Mouse (Mus musculus): ENCODE results near the gene Tfec.

Tfec gene

DNA sequence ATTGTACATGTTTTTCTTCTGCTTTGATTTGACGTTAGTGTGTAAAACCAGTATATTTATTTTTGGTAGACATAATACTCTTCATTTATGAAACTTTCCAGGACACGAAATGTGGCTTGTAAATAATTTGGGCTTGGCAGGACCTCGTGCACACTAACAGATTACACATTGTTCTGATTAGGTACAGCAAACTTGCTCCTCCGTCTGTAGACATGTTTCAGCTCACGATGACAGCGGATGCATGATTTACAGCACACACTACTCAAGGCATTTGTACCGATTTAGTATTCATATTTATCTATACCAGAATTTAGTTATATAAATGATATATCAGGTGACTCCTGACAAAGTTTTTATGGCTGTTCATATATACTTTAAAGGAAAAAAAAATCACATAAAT is 104.2 kb downstream of the Tfec start:
- no peak for DNase-seq (ENCODE audit: low spot score)

DNA sequence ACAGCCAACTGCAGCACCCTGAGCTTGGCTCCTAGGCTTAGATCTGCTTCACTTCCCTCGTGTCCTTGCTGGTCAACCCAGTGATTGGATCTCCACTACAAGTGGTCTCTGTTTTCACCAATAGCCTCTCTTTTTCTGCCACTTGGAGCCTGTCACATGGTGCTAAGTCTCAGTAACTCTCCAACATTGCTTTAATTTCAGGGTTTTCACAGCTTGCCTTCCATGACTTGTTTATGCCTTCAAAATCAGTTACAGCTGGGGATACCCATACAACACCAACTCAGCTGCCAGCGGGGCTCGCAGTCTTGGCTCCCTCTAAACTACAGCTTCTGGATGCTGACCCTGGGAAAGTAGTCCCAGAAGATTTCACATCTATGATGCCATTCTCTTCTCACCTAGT is 113.1 kb downstream of the Tfec start:
- no peak for DNase-seq (ENCODE audit: low spot score)
